Comparison of ENCODE assay signal across 19 mouse cellular contexts in the genomic region with DNA sequence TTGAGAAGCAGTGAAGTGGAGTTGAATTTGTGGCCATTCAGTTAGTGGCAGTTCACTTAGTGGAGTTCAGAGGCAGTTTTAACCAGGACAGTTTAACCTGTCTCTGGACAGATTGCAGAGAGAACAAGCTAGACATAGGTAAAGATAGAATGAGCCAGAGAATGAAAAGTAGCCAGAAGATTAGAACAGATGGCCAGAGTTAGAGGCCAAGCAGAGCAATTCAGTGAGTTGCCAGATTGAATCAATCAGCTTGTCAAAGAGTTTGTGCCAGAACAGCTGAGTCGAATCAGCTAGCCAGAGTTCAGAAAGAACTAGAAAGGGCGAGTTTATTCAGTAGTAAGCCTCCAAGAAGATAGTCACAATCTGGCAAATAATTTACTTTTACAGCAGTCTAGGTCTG.
A peak's percentile ranks its signal among the peaks of the same experiment; 100 is the strongest.
DNase-seq lines count a peak whose midpoint lies in the region; ATAC-seq and TF ChIP-seq lines count a peak whose summit lies in the region.
"Had no signal": no experiment of that assay in that cellular context is flagged by ENCODE, and none has a peak within 500 bp of the region (broad histone marks: within the 10 kb centered on the region; RNA-seq: fewer than 3 reads in every experiment).

No protein-coding gene starts in this region.

- H3K9ac ChIP-seq in lung, postnatal 0 days (replicated peaks; ENCODE audit: low read depth): no peak overlapping the region
- H3K9ac ChIP-seq: embryonic facial prominence, embryonic 12.5 days; heart, embryonic 15.5 days; midbrain, embryonic 13.5 days had no signal

- H3K27me3 ChIP-seq in heart, embryonic 10.5 days (ENCODE audit: insufficient read depth, poor library complexity, severe bottlenecking): no peaks in the 10 kb centered on the region
- H3K27me3 ChIP-seq in kidney, adult 2 months (replicated peaks; ENCODE audit: control insufficient read depth, insufficient read depth, low read length): no peaks in the 10 kb centered on the region
- no peaks in the 10 kb centered on the region for H3K27me3 ChIP-seq in lung, postnatal 0 days (replicated peaks; ENCODE audit: insufficient read depth, low read length)
- H3K27me3 ChIP-seq: embryonic facial prominence, embryonic 12.5 days; heart, embryonic 15.5 days; midbrain, embryonic 13.5 days had no signal

- TF ChIP-seq POLR2A in kidney, adult 2 months (IDR thresholded peaks at IDR 0.05; ENCODE audit: low read depth, low read length): no peak

- H3K4me3 ChIP-seq in heart, embryonic 10.5 days: no peak overlapping the region
- H3K4me3 ChIP-seq in kidney, adult 2 months (ENCODE audit: insufficient read depth, low read depth, low read length): no peak overlapping the region
- H3K4me3 ChIP-seq in lung, postnatal 0 days (ENCODE audit: low read depth, low read length): no peak overlapping the region
- H3K4me3 ChIP-seq: embryonic facial prominence, embryonic 12.5 days; heart, embryonic 15.5 days; limb, embryonic 10.5 days; midbrain, embryonic 13.5 days had no signal

- H3K9me3 ChIP-seq in heart, embryonic 10.5 days: no peaks in the 10 kb centered on the region
- no peaks in the 10 kb centered on the region for H3K9me3 ChIP-seq in lung, postnatal 0 days (ENCODE audit: low read length)
- H3K9me3 ChIP-seq: embryonic facial prominence, embryonic 12.5 days; heart, embryonic 15.5 days; limb, embryonic 10.5 days; midbrain, embryonic 13.5 days had no signal

- H3K36me3 ChIP-seq in heart, embryonic 10.5 days: no peaks in the 10 kb centered on the region
- H3K36me3 ChIP-seq in kidney, adult 2 months (ENCODE audit: control insufficient read depth, insufficient read depth, low read length): no peaks in the 10 kb centered on the region
- H3K36me3 ChIP-seq in lung, postnatal 0 days (ENCODE audit: insufficient read depth, low read length): no peaks in the 10 kb centered on the region
- H3K36me3 ChIP-seq: embryonic facial prominence, embryonic 12.5 days; heart, embryonic 15.5 days; limb, embryonic 10.5 days; midbrain, embryonic 13.5 days had no signal

- no peak for TF ChIP-seq EP300 in lung, postnatal 0 days (IDR thresholded peaks at IDR 0.05)

- DNase-seq in heart, adult 11 months: peak; percentile 42
- no peak for DNase-seq in heart, embryonic 10.5 days (ENCODE audit: low spot score)
- peak; percentile 1 for DNase-seq in kidney, adult 2 months
- DNase-seq in kidney, postnatal 36 days: no peak
- DNase-seq in lung, postnatal 36 days: peak; percentile 11
- DNase-seq in lung, postnatal 0 days (ENCODE audit: low spot score): no peak
- DNase-seq in retina, embryonic 14.5 days (ENCODE audit: low spot score): peak; percentile 42
- DNase-seq in layer of hippocampus, adult 9-10 months (ENCODE audit: low spot score): no peak
- DNase-seq: adrenal gland, postnatal 25 days; cerebellum, adult 8-10 months; layer of hippocampus, postnatal 36 days; lung, adult 2 months; thymus, postnatal 36 days had no signal

- TF ChIP-seq CTCF in kidney, adult 2 months (conservative IDR thresholded peaks at IDR 0.05; ENCODE audit: insufficient read depth, insufficient read length, low read depth, low read length): no peak
- no peak for TF ChIP-seq CTCF in lung, postnatal 0 days (IDR thresholded peaks at IDR 0.05)

- no peak overlapping the region for H3K4me2 ChIP-seq in lung, postnatal 0 days (replicated peaks; ENCODE audit: low read depth, low read length)
- H3K4me2 ChIP-seq: embryonic facial prominence, embryonic 12.5 days; heart, embryonic 15.5 days; liver, embryonic 11.5 days; midbrain, embryonic 13.5 days had no signal

- H3K4me1 ChIP-seq in heart, embryonic 10.5 days: no peaks in the 10 kb centered on the region
- H3K4me1 ChIP-seq in kidney, adult 2 months (ENCODE audit: control insufficient read depth, insufficient read depth, low read length): no peaks in the 10 kb centered on the region
- no peaks in the 10 kb centered on the region for H3K4me1 ChIP-seq in lung, postnatal 0 days (ENCODE audit: insufficient read depth, low read depth, low read length)
- H3K4me1 ChIP-seq: embryonic facial prominence, embryonic 12.5 days; heart, embryonic 15.5 days; midbrain, embryonic 13.5 days had no signal

- H3K27ac ChIP-seq in heart, embryonic 10.5 days: no peak overlapping the region
- H3K27ac ChIP-seq in kidney, adult 2 months (ENCODE audit: insufficient read depth, low read depth, low read length): no peak overlapping the region
- H3K27ac ChIP-seq in lung, postnatal 0 days (ENCODE audit: low read length): no peak overlapping the region
- H3K27ac ChIP-seq: embryonic facial prominence, embryonic 12.5 days; heart, embryonic 15.5 days; limb, embryonic 10.5 days; midbrain, embryonic 13.5 days had no signal

- 46% methylated on average over 2 of the region's 2 CpGs for WGBS in heart, embryonic 10.5 days
- WGBS in kidney, adult 2 months: 21% methylated on average over 2 of the region's 2 CpGs
- 25% methylated on average over 2 of the region's 2 CpGs for WGBS in lung, postnatal 0 days

- no peak for ATAC-seq in lung, postnatal 0 days
- ATAC-seq: inflammation-experienced regulatory T-cells, adult 6 months; midbrain, embryonic 13.5 days had no signal

Comparison
In these comparisons a context has a peak if more than half of its experiments do, and no peak if none do; other contexts are left out.
1. DNase-seq: peak in heart, adult 11 months (single experiment), kidney, adult 2 months (single experiment), lung, postnatal 36 days (single experiment) and retina, embryonic 14.5 days (single experiment); none in heart, embryonic 10.5 days (single experiment), kidney, postnatal 36 days (0 of 2), lung, postnatal 0 days (single experiment) and layer of hippocampus, adult 9-10 months (single experiment).